Comparison of ENCODE assay signal across 8 mouse cellular contexts in the genomic region with DNA sequence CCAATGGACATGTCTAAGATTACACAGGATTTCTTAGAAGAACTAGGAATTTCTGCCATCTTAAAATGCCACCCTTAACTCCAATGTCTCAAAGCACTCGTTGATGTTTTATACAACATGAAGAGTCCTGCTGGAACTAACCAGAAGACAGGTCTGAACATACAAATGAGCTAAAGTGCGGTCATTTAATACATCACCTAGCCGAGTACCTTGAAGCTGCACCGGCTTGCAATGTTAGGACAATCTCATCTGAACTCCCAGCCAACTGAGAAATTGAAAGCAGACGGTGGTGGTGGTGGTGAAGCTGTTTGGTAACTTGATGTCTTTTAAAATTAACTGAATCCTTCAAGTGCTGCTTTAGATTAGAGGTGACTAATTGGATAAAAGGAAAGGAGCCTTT. TPM values are rescaled to one million over a fixed set of nuclear protein-coding genes. Genes with fewer than 3 reads are reported as not detected.
DNase-seq lines count a peak whose midpoint lies in the region; ATAC-seq and TF ChIP-seq lines count a peak whose summit lies in the region.

No protein-coding gene starts in this region.

- no peak for ATAC-seq in embryonic facial prominence, embryonic 11.5 days (replicated peaks; ENCODE audit: insufficient number of reproducible peaks, low FRiP score, low TSS enrichment, low read depth)
- ATAC-seq in intestine, embryonic 14.5 days (replicated peaks; ENCODE audit: low FRiP score, low TSS enrichment, low read depth), result no peak
- no peak for ATAC-seq in midbrain, postnatal 0 days (ENCODE audit: low FRiP score)
- ATAC-seq in erythroid progenitor cell, adult 5-6 weeks (replicated peaks; ENCODE audit: low FRiP score, poor library complexity, severe bottlenecking), result no peak

- peak overlapping the region; percentile 47; the same call in 1 of the 2 replicates for H3K4me2 ChIP-seq in embryonic facial prominence, embryonic 11.5 days (ENCODE audit: low read depth, low read length)
- peak overlapping the region; percentile 97 for H3K4me2 ChIP-seq in intestine, embryonic 14.5 days (ENCODE audit: low read length)
- peak overlapping the region; percentile 100 for H3K4me2 ChIP-seq in midbrain, postnatal 0 days (ENCODE audit: low read depth, low read length, poor library complexity, severe bottlenecking)

- no peak overlapping the region for H3K27ac ChIP-seq in embryonic facial prominence, embryonic 11.5 days (replicated peaks; ENCODE audit: low read depth, low read length)
- no peak overlapping the region for H3K27ac ChIP-seq in intestine, embryonic 14.5 days (ENCODE audit: low read depth)
- H3K27ac ChIP-seq in midbrain, postnatal 0 days (ENCODE audit: low read depth, low read length), result no peak overlapping the region

- WGBS in embryonic facial prominence, embryonic 11.5 days, result 29% methylated on average over 5 of the region's 5 CpGs
- WGBS in intestine, embryonic 14.5 days, result 45% methylated on average over 5 of the region's 5 CpGs
- WGBS in midbrain, postnatal 0 days, result 47% methylated on average over 5 of the region's 5 CpGs

- H3K4me1 ChIP-seq in embryonic facial prominence, embryonic 11.5 days (ENCODE audit: control insufficient read depth, insufficient read depth, low read length), result peaks cover 3% of the 10 kb centered on the region; the same call in 1 of the 2 replicates
- no peaks in the 10 kb centered on the region for H3K4me1 ChIP-seq in intestine, embryonic 14.5 days (replicated peaks; ENCODE audit: control insufficient read depth, insufficient read depth, low read length)
- H3K4me1 ChIP-seq in midbrain, postnatal 0 days (ENCODE audit: insufficient read depth, low read length), result no peaks in the 10 kb centered on the region; the same call in 1 of the 2 replicates

- peak; percentile 26 for DNase-seq in kidney, adult 9 months
- no peak for DNase-seq in kidney, adult 18-20 months
- DNase-seq in embryonic facial prominence, embryonic 11.5 days (ENCODE audit: low spot score), result peak; percentile 58
- no peak for DNase-seq in intestine, embryonic 14.5 days (ENCODE audit: low spot score)
- DNase-seq in midbrain, postnatal 0 days (ENCODE audit: low spot score), result no peak
- no peak for DNase-seq in frontal cortex, postnatal 10 days (ENCODE audit: low spot score in 2 of 2)
- no peak for DNase-seq in right cerebral cortex, postnatal 14 days

- H3K9ac ChIP-seq in embryonic facial prominence, embryonic 11.5 days (replicated peaks; ENCODE audit: low read length), result no peak overlapping the region
- H3K9ac ChIP-seq in intestine, embryonic 14.5 days (ENCODE audit: low read length), result peak overlapping the region; percentile 50
- no peak overlapping the region for H3K9ac ChIP-seq in midbrain, postnatal 0 days (replicated peaks; ENCODE audit: low read length, poor library complexity, severe bottlenecking)

- no peaks in the 10 kb centered on the region for H3K9me3 ChIP-seq in embryonic facial prominence, embryonic 11.5 days (replicated peaks; ENCODE audit: control insufficient read depth, low read length)
- no peaks in the 10 kb centered on the region for H3K9me3 ChIP-seq in intestine, embryonic 14.5 days (ENCODE audit: control insufficient read depth, low read length)
- no peaks in the 10 kb centered on the region for H3K9me3 ChIP-seq in midbrain, postnatal 0 days (ENCODE audit: low read length)

- H3K27me3 ChIP-seq in embryonic facial prominence, embryonic 11.5 days (ENCODE audit: control insufficient read depth, insufficient read depth, low read length), result no peaks in the 10 kb centered on the region
- H3K27me3 ChIP-seq in intestine, embryonic 14.5 days (replicated peaks; ENCODE audit: control insufficient read depth, insufficient read depth, low read length), result no peaks in the 10 kb centered on the region
- H3K27me3 ChIP-seq in midbrain, postnatal 0 days (ENCODE audit: insufficient read depth, low read length), result no peaks in the 10 kb centered on the region

- H3K36me3 ChIP-seq in embryonic facial prominence, embryonic 11.5 days (replicated peaks; ENCODE audit: control insufficient read depth, insufficient read depth, low read depth, low read length), result no peaks in the 10 kb centered on the region
- H3K36me3 ChIP-seq in intestine, embryonic 14.5 days (ENCODE audit: control insufficient read depth, insufficient read depth, low read length), result no peaks in the 10 kb centered on the region
- H3K36me3 ChIP-seq in midbrain, postnatal 0 days (ENCODE audit: insufficient read depth, low read length), result no peaks in the 10 kb centered on the region

- TF ChIP-seq CTCF in midbrain, postnatal 0 days (IDR thresholded peaks at IDR 0.05), result no peak

- H3K4me3 ChIP-seq in embryonic facial prominence, embryonic 11.5 days (ENCODE audit: low read depth, low read length), result peak overlapping the region; percentile 54; the same call in 1 of the 2 replicates
- H3K4me3 ChIP-seq in intestine, embryonic 14.5 days (ENCODE audit: low read depth, low read length), result peak overlapping the region; percentile 80
- H3K4me3 ChIP-seq in midbrain, postnatal 0 days (ENCODE audit: low read depth, low read length), result peak overlapping the region; percentile 71

RNA-seq across cellular contexts. Expression of a gene that starts 0.8 kb away (rescaled TPM):
- 2.2 and 2.9 TPM in 2 replicates for polyA plus RNA-seq in embryonic facial prominence, embryonic 11.5 days (2014; fragmentation: Nextera tagmentation; extraction: Ambion mirVana)
- polyA plus RNA-seq in intestine, embryonic 14.5 days (2014; fragmentation: Nextera tagmentation; extraction: Ambion mirVana), result 1.3 and 1.4 TPM in 2 replicates
- 2.8 and 3.1 TPM in 2 replicates for total RNA-seq in midbrain, postnatal 0 days (2014; rRNA removed)
- polyA plus RNA-seq in midbrain, postnatal 0 days (2015; fragmentation: Nextera tagmentation; extraction: Ambion mirVana), result 0.74 and 1.1 TPM in 2 replicates
- total RNA-seq in erythroid progenitor cell, adult 5-6 weeks (2015; ENCODE audit: low replicate concordance), result 4.7 TPM in 1 of 2 replicates, not detected in the other
- total RNA-seq in erythroid progenitor cell, adult 5-6 weeks (2017; ENCODE audit: low replicate concordance), result 0.77 and 3.6 TPM in 2 replicates

Comparison
In these comparisons a context has a peak if more than half of its experiments do, and no peak if none do; other contexts are left out.
1. DNase-seq: peak in kidney, adult 9 months (single experiment) and embryonic facial prominence, embryonic 11.5 days (single experiment); none in kidney, adult 18-20 months (single experiment), intestine, embryonic 14.5 days (single experiment), midbrain, postnatal 0 days (single experiment), frontal cortex, postnatal 10 days (0 of 2) and right cerebral cortex, postnatal 14 days (single experiment).
2. H3K4me2 ChIP-seq: peak in every context shown above with its lines; median percentile 100 in midbrain, postnatal 0 days; 97 in intestine, embryonic 14.5 days; 47 in embryonic facial prominence, embryonic 11.5 days.
3. Peak in every context shown above with its lines, with median percentiles within 50 percentile points of each other: H3K4me3 ChIP-seq.